Mouse (Mus musculus) brain, embryonic 14.5 days (tissue): ENCODE results near the gene Pdzd2.

Source experiments
- CTCF ChIP-seq: fragments of 200-500 bp; IDR thresholded peaks from 2 replicates; pipeline ENCODE4 v1.5.1; 2012; ENCODE audit warnings: inconsistent platforms, mild to moderate bottlenecking, moderate library complexity, borderline replicate concordance; ENCODE audit not compliant: insufficient read depth, insufficient read length; ENCODE audit errors: extremely low read depth
- POLR2A ChIP-seq: fragments of 200-500 bp; IDR thresholded peaks from 2 replicates; pipeline ENCODE4 v1.6.1; 2012; ENCODE audit warnings: mild to moderate bottlenecking, inconsistent platforms, borderline replicate concordance; ENCODE audit not compliant: poor library complexity, insufficient read depth, insufficient read length, severe bottlenecking; ENCODE audit errors: extremely low read depth

GRCm38 (mm10) chr15:12675366-12675765 lies 64.4 kb downstream of the Pdzd2 start:
- TF ChIP-seq CTCF = no peak
- TF ChIP-seq POLR2A = no peak
